Mouse (Mus musculus) heart, embryonic 15.5 days (tissue): ENCODE measurements at regions not wholly inside any gene's neighbourhood (a gene's known extent, or its start where the extent isn't known, plus 50 kb on each side); places are given as distances from the start of the nearest gene placed in this dataset.

Source experiments
- ATAC-seq: fragments of 200-750 bp; cut with Nextera tagmentation; replicated peaks from 2 replicates; pipeline ENCODE4 v1.8.0; 2017; ENCODE audit warnings: low read depth, moderate TSS enrichment; ENCODE audit not compliant: insufficient number of reproducible peaks, insufficient read depth, low FRiP score
- H3K27ac ChIP-seq: fragments of 300-500 bp; sonication (generic); 2 replicates; pipeline ENCODE4 v1.5.1; 2015; ENCODE audit warnings: mild to moderate bottlenecking, inconsistent platforms
- H3K27me3 ChIP-seq: fragments of 300-500 bp; sonication (generic); 2 replicates; pipeline ENCODE4 v1.6.1; 2015; ENCODE audit warnings: inconsistent platforms
- H3K36me3 ChIP-seq: fragments of 300-500 bp; sonication (generic); 2 replicates; pipeline ENCODE4 v1.6.1; 2015; ENCODE audit warnings: mild to moderate bottlenecking, inconsistent platforms
- H3K4me1 ChIP-seq: fragments of 300-500 bp; sonication (generic); replicated peaks from 2 replicates; pipeline ENCODE4 v1.6.1; 2015; ENCODE audit warnings: inconsistent platforms
- H3K4me2 ChIP-seq: fragments of 300-500 bp; sonication (generic); 2 replicates; pipeline ENCODE4 v1.6.1; 2015; ENCODE audit warnings: inconsistent platforms, mild to moderate bottlenecking, moderate library complexity
- H3K4me3 ChIP-seq: fragments of 300-500 bp; sonication (generic); 2 replicates; pipeline ENCODE4 v1.5.1; 2015; ENCODE audit warnings: mild to moderate bottlenecking, inconsistent platforms
- H3K9ac ChIP-seq: fragments of 300-500 bp; sonication (generic); 2 replicates; pipeline ENCODE4 v1.6.1; 2015; ENCODE audit warnings: mild to moderate bottlenecking, inconsistent platforms
- H3K9me3 ChIP-seq: fragments of 300-500 bp; sonication (generic); replicated peaks from 2 replicates; pipeline ENCODE4 v1.6.1; 2016; ENCODE audit warnings: inconsistent platforms
- WGBS: fragments of 180-500 bp; shearing (Covaris S2); methylation state at CpG from one replicate; pipeline ENCODE4 v1.1.7; 2015; ENCODE audit warnings: mixed read lengths; 5-methylcytosine and 5-hydroxymethylcytosine counted together

GRCm38 (mm10) chr10:104486226-104486944, 292.5 kb downstream of the Gm4340 start:
- H3K9me3 ChIP-seq = no peaks in the 10 kb centered on the region
- ATAC-seq = no peak
- no peak overlapping the region for H3K27ac ChIP-seq
- H3K4me3 ChIP-seq = no peak overlapping the region
- no peaks in the 10 kb centered on the region for H3K36me3 ChIP-seq
- no peaks in the 10 kb centered on the region for H3K27me3 ChIP-seq
- no peak overlapping the region for H3K4me2 ChIP-seq
- no peaks in the 10 kb centered on the region for H3K4me1 ChIP-seq
- H3K9ac ChIP-seq = no peak overlapping the region
- WGBS = 87% methylated on average over 5 of the region's 5 CpGs

DNA sequence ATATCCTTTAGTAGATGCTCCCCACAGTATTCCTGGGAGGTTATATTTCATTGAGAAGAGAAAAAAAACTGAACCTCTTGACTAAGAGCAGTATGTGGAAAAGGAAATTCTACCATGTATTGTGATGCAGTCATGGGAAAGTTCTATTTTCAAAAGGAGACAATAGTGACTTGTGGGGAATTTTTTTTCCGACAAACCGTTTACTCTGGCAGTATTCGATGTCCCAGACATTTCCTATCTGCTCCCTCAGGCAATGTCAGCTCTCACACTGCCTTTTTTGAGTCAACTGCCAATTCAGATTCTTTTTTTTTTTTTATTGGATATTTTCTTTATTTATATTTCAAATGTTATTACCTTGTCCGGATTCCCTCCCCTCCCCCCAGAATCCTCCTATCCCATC, 295.5 kb downstream of the Gm4340 start:
- H3K4me2 ChIP-seq = no peak overlapping the region
- H3K27me3 ChIP-seq = no peaks in the 10 kb centered on the region
- 55% methylated on average over 4 of the region's 4 CpGs for WGBS
- no peak overlapping the region for H3K9ac ChIP-seq
- no peaks in the 10 kb centered on the region for H3K36me3 ChIP-seq
- no peak overlapping the region for H3K4me3 ChIP-seq
- H3K4me1 ChIP-seq = no peaks in the 10 kb centered on the region
- H3K9me3 ChIP-seq = no peaks in the 10 kb centered on the region
- 0 out of 2 replicates have a peak, but pooled peaks have one; percentile 31 for ATAC-seq
- H3K27ac ChIP-seq = no peak overlapping the region

DNA sequence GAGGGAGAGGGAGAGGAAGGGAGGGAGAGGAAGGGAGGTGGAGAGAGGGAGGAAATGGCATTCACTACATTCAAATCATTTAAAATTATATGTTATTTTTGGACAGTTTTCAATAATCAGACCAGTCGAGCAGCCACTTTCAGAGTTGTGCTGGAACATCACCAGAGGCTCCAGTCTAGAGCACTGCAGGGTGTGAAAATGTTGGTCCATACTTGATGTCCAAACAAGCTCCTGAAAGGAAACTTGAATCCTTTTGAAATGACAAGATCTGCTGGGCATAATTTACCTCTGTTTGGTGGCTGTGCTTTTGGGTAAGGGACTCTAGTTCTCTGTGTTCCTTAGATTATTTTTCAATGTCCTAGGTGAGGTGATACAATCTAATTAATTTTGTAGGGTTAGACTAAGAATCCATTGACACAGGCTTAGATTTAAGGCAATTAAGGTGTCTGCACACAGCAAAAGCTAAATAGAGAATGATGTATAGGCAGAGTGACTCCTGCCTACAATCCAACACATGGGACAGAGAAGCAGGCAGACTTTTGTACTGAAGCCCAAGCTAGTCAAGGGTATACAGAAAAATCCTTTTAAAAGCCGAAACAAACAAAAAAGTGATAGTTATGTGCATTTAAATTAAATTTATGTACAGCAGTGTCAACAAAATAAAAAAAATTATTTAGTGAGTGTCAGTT, 297.2 kb downstream of the Gm4340 start:
- ATAC-seq = no peak
- Histone ChIP-seq H3K9ac (no peak overlapping the region), H3K27ac (no peak overlapping the region), H3K4me2 (no peak overlapping the region), H3K4me1 (no peaks in the 10 kb centered on the region), H3K36me3 (no peaks in the 10 kb centered on the region), H3K4me3 (no peak overlapping the region), H3K9me3 (no peaks in the 10 kb centered on the region), H3K27me3 (no peaks in the 10 kb centered on the region)
- 46% methylated on average over 2 of the region's 2 CpGs for WGBS
